Comparison of ENCODE assay signal across 31 mouse cellular contexts in genomic region chr4:59450906-59451305, GRCm38 (mm10). TPM values are rescaled to one million over a fixed set of nuclear protein-coding genes. Genes with fewer than 3 reads are reported as not detected.
DNase-seq lines count a peak whose midpoint lies in the region; ATAC-seq lines count a peak whose summit lies in the region.
"Had no signal": no experiment of that assay in that cellular context is flagged by ENCODE, and none has a peak within 500 bp of the region (broad histone marks: within the 10 kb centered on the region; RNA-seq: fewer than 3 reads in every experiment).

No protein-coding gene starts in this region.

- no peak overlapping the region for H3K4me2 ChIP-seq in liver, embryonic 11.5 days
- H3K4me2 ChIP-seq: embryonic facial prominence, embryonic 13.5 days; forebrain, embryonic 15.5 days; heart, embryonic 13.5 days; limb, embryonic 15.5 days; liver, embryonic 15.5 days; midbrain, embryonic 13.5 days; neural tube, embryonic 13.5 days had no signal

- WGBS in liver, embryonic 11.5 days: 89% methylated on average over 3 of the region's 3 CpGs

- no peaks in the 10 kb centered on the region for H3K27me3 ChIP-seq in liver, embryonic 11.5 days (replicated peaks; ENCODE audit: control insufficient read depth, insufficient read depth, low read length)
- H3K27me3 ChIP-seq: CH12.LX; embryonic facial prominence, embryonic 13.5 days; forebrain, embryonic 15.5 days; heart, embryonic 13.5 days; limb, embryonic 15.5 days; liver, embryonic 15.5 days; midbrain, embryonic 13.5 days; neural tube, embryonic 13.5 days had no signal

- no peak overlapping the region for H3K9ac ChIP-seq in liver, embryonic 11.5 days (ENCODE audit: low read depth, low read length)
- H3K9ac ChIP-seq: embryonic facial prominence, embryonic 13.5 days; forebrain, embryonic 15.5 days; heart, embryonic 13.5 days; limb, embryonic 15.5 days; liver, embryonic 15.5 days; midbrain, embryonic 13.5 days; neural tube, embryonic 13.5 days had no signal

- no peaks in the 10 kb centered on the region for H3K36me3 ChIP-seq in liver, embryonic 11.5 days (ENCODE audit: control insufficient read depth, insufficient read depth, low read length)
- H3K36me3 ChIP-seq: embryonic facial prominence, embryonic 13.5 days; forebrain, embryonic 10.5 days; forebrain, embryonic 15.5 days; G1E; heart, embryonic 13.5 days; hindbrain, embryonic 10.5 days; limb, embryonic 15.5 days; liver, embryonic 15.5 days; midbrain, embryonic 13.5 days; neural tube, embryonic 13.5 days had no signal

- H3K9me3 ChIP-seq in liver, embryonic 11.5 days (ENCODE audit: control insufficient read depth, low read length): peaks cover 3% of the 10 kb centered on the region; the same call in 1 of the 2 replicates
- H3K9me3 ChIP-seq: embryonic facial prominence, embryonic 13.5 days; forebrain, embryonic 10.5 days; forebrain, embryonic 15.5 days; hindbrain, embryonic 10.5 days; limb, embryonic 15.5 days; liver, embryonic 15.5 days; midbrain, embryonic 13.5 days; neural tube, embryonic 13.5 days had no signal

- ATAC-seq in liver, embryonic 11.5 days (replicated peaks; ENCODE audit: low FRiP score): no peak
- ATAC-seq in inflammation-experienced regulatory T-cells, adult 6 months: no peak
- ATAC-seq: forebrain, embryonic 15.5 days; hindbrain, embryonic 16.5 days; intestine, postnatal 0 days; midbrain, embryonic 13.5 days had no signal

- no peaks in the 10 kb centered on the region; the same call in 1 of the 2 replicates for H3K4me1 ChIP-seq in liver, embryonic 11.5 days (replicated peaks; ENCODE audit: control insufficient read depth, insufficient read depth, low read length)
- H3K4me1 ChIP-seq: embryonic facial prominence, embryonic 13.5 days; forebrain, embryonic 15.5 days; limb, embryonic 15.5 days; midbrain, embryonic 13.5 days; neural tube, embryonic 13.5 days had no signal

- no peak overlapping the region for H3K4me3 ChIP-seq in liver, embryonic 11.5 days (ENCODE audit: low read depth, low read length)
- H3K4me3 ChIP-seq: embryonic facial prominence, embryonic 13.5 days; forebrain, embryonic 10.5 days; forebrain, embryonic 15.5 days; gastrocnemius, adult 2 months; heart, embryonic 13.5 days; hindbrain, embryonic 10.5 days; limb, embryonic 15.5 days; liver, embryonic 15.5 days; midbrain, embryonic 13.5 days; neural tube, embryonic 13.5 days had no signal

- peak; percentile 26 for DNase-seq in liver, embryonic 11.5 days (ENCODE audit: low spot score)
- DNase-seq in liver (no peak), ZHBTc4 (ENCODE audit: low read depth, low spot score) (peak; percentile 91)
- peak; percentile 7 for DNase-seq in testis, postnatal 10 days (ENCODE audit: low spot score)
- DNase-seq in testis, postnatal 14 days (ENCODE audit: low spot score): no peak
- DNase-seq in gastrocnemius, postnatal 10 days: no peak
- DNase-seq: adrenal gland, postnatal 25 days; cerebellum, adult 11-12 months; cerebellum, postnatal 10 days; gastrocnemius, adult 2 months; heart, postnatal 10 days; kidney, adult 9 months; layer of hippocampus, postnatal 36 days; left cerebral cortex, postnatal 4 days; lung, postnatal 4 days; thymus, adult 18-20 months; thymus, postnatal 25 days had no signal

- H3K27ac ChIP-seq in liver, embryonic 11.5 days (ENCODE audit: low read depth, low read length): no peak overlapping the region
- H3K27ac ChIP-seq: embryonic facial prominence, embryonic 13.5 days; forebrain, embryonic 10.5 days; forebrain, embryonic 15.5 days; gastrocnemius, adult 2 months; heart, embryonic 13.5 days; hindbrain, embryonic 10.5 days; limb, embryonic 15.5 days; liver, embryonic 15.5 days; midbrain, embryonic 13.5 days; neural tube, embryonic 13.5 days had no signal

RNA-seq across cellular contexts. Expression of gene Susd1, which starts 12.5 kb away (rescaled TPM):
- polyA plus RNA-seq in liver, embryonic 11.5 days (2014; fragmentation: Nextera tagmentation; extraction: Ambion mirVana): 15.8 and 20.8 TPM in 2 replicates
- 1 to 10 TPM; 1.5 to 1.6 TPM for total RNA-seq in gastrocnemius, postnatal 10 days (2021)
- 1 to 10 TPM in 1 of 3 experiments, under 1 TPM in 1, not detected in 1; 0.82 to 1.3 TPM for polyA plus RNA-seq in inflammation-experienced regulatory T-cells, adult 6 months (2017; shearing (Covaris generic))

Comparison
In these comparisons a context has a peak if more than half of its experiments do, and no peak if none do; other contexts are left out.
1. DNase-seq: peak in liver, embryonic 11.5 days (single experiment), testis, postnatal 10 days (single experiment) and ZHBTc4 (single experiment); none in liver (single experiment), testis, postnatal 14 days (single experiment) and gastrocnemius, postnatal 10 days (single experiment).